Mouse (Mus musculus) liver, adult 2 months (tissue): ENCODE measurements around the gene Tfap2a. TPM values are rescaled to one million over a fixed set of nuclear protein-coding genes. Genes with fewer than 3 reads are reported as not detected.
A peak's percentile ranks its signal among the peaks of the same experiment; 100 is the strongest.

Experiments
- DNase-seq: peaks from one replicate; pipeline ENCODE4 v3.0.0-alpha.2; 2011; ENCODE audit warnings: low read depth, low spot score; ENCODE audit errors: extremely low read depth
- H3K27ac ChIP-seq: fragments of 200-500 bp; replicated peaks from 2 replicates; pipeline ENCODE4 v1.5.1; 2012; ENCODE audit warnings: low read depth, mild to moderate bottlenecking, control low read depth, inconsistent platforms, low read length; ENCODE audit not compliant: insufficient read depth
- H3K27me3 ChIP-seq: fragments of 200-500 bp; 2 replicates; pipeline ENCODE4 v1.6.1; 2012; ENCODE audit warnings: mild to moderate bottlenecking, moderate library complexity, low read length, inconsistent platforms; ENCODE audit not compliant: control insufficient read depth, insufficient read depth
- H3K36me3 ChIP-seq: fragments of 200-500 bp; 2 replicates; pipeline ENCODE4 v1.6.1; 2012; ENCODE audit warnings: low read length, inconsistent platforms; ENCODE audit not compliant: control insufficient read depth, insufficient read depth
- H3K4me1 ChIP-seq: fragments of 200-500 bp; 2 replicates; pipeline ENCODE4 v1.6.1; 2011; ENCODE audit warnings: low read length; ENCODE audit not compliant: control insufficient read depth, insufficient read depth
- H3K4me3 ChIP-seq: fragments of 200-500 bp; 2 replicates; pipeline ENCODE4 v1.5.1; 2011; ENCODE audit warnings: low read depth, mild to moderate bottlenecking, control low read depth, low read length, moderate library complexity; ENCODE audit not compliant: insufficient read depth
- H3K79me2 ChIP-seq: fragments of 200-500 bp; 2 replicates; pipeline ENCODE4 v1.6.1; 2012; ENCODE audit warnings: inconsistent platforms, mild to moderate bottlenecking, low read length, moderate library complexity; ENCODE audit not compliant: control insufficient read depth, insufficient read depth
- H3K9ac ChIP-seq: fragments of 200-500 bp; 2 replicates; pipeline ENCODE4 v1.6.1; 2012; ENCODE audit warnings: low read depth, mild to moderate bottlenecking, control low read depth, inconsistent platforms, low read length
- CTCF ChIP-seq: fragments of 200-500 bp; IDR thresholded peaks from 2 replicates; pipeline ENCODE4 v1.5.1; 2011; ENCODE audit warnings: low read depth, low read length, control low read depth
- POLR2A ChIP-seq: fragments of 200-500 bp; IDR thresholded peaks from 2 replicates; pipeline ENCODE4 v1.6.1; 2011; ENCODE audit warnings: low read length, control low read depth; ENCODE audit not compliant: insufficient read depth; ENCODE audit errors: extremely low read depth
- WGBS: fragments of 180-500 bp; shearing (Covaris S2); methylation state at CpG from one replicate; pipeline ENCODE4 v1.1.7; 2018; 5-methylcytosine and 5-hydroxymethylcytosine counted together
- polyA plus RNA-seq: library from polyadenylated mRNA; depleted of rRNA; stranded (reverse); fragments of >200 nt; gene quantifications from 2 replicates; pipeline ENCODE4 v1.2.3, GENCODE M21; 2012
- total RNA-seq: library from RNA; depleted of rRNA; stranded (reverse); fragments of >200 nt; gene quantifications from 2 replicates; pipeline ENCODE4 v1.2.3, GENCODE M21; 2014

Tfap2a gene
- total and polyA plus RNA-seq, 2 experiments, result 0.05 TPM; not detected in 1

- Histone ChIP-seq H3K9ac (no peak overlapping the region), H3K4me1 (no peaks in the 10 kb centered on the region), H3K4me3 (no peak overlapping the region), H3K36me3 (no peaks in the 10 kb centered on the region), H3K27ac (no peak overlapping the region), H3K27me3 (peaks cover 44% of the 10 kb centered on the region), H3K79me2 (no peaks in the 10 kb centered on the region)
- 54% methylated on average over 19 of the region's 19 CpGs for WGBS
- DNase-seq, result no peak
- TF ChIP-seq POLR2A, result no peak
- no peak for TF ChIP-seq CTCF
Observed at GRCm38 (mm10) chr13:40736107-40736780, 1.9 kb downstream of the Tfap2a start.

- H3K79me2 ChIP-seq, result no peaks in the 10 kb centered on the region
- no peak overlapping the region for H3K4me3 ChIP-seq
- H3K27ac ChIP-seq, result no peak overlapping the region
- H3K36me3 ChIP-seq, result no peaks in the 10 kb centered on the region
- H3K27me3 ChIP-seq, result peaks cover 50% of the 10 kb centered on the region
- no peak for DNase-seq
- 27% methylated on average over 17 of the region's 17 CpGs for WGBS
- TF ChIP-seq POLR2A (no peak), CTCF (no peak)
- H3K9ac ChIP-seq, result no peak overlapping the region
- peaks cover under 1% of the 10 kb centered on the region; the same call in 1 of the 2 replicates for H3K4me1 ChIP-seq
Observed at GRCm38 (mm10) chr13:40735416-40736106, 2.6 kb downstream of the Tfap2a start.

- H3K27ac ChIP-seq, result no peak overlapping the region
- DNase-seq, result no peak
- H3K4me3 ChIP-seq, result no peak overlapping the region
- whole genome bisulfite sequencing, result 3% methylated on average over 33 of the region's 33 CpGs
- no peaks in the 10 kb centered on the region for H3K36me3 ChIP-seq
- H3K9ac ChIP-seq, result no peak overlapping the region
- peaks cover 56% of the 10 kb centered on the region for H3K27me3 ChIP-seq
- no peaks in the 10 kb centered on the region for H3K79me2 ChIP-seq
- no peak for TF ChIP-seq CTCF
- H3K4me1 ChIP-seq, result peaks cover 3% of the 10 kb centered on the region
Observed at GRCm38 (mm10) chr13:40734316-40734965, 3.7 kb downstream of the Tfap2a start.

- TF ChIP-seq POLR2A (no peak), CTCF (peak; percentile 23)
- no peak for DNase-seq
- Histone ChIP-seq H3K4me1 (peaks cover 3% of the 10 kb centered on the region), H3K9ac (no peak overlapping the region), H3K79me2 (no peaks in the 10 kb centered on the region), H3K4me3 (no peak overlapping the region), H3K36me3 (no peaks in the 10 kb centered on the region), H3K27ac (no peak overlapping the region), H3K27me3 (peaks cover 52% of the 10 kb centered on the region)
- WGBS, result 1% methylated on average over 36 of the region's 38 CpGs
Observed at GRCm38 (mm10) chr13:40733542-40734151, 4.5 kb downstream of the Tfap2a start.

GRCm38 (mm10) chr13:40732816-40733541, 5.2 kb downstream of the Tfap2a start:
- Histone ChIP-seq H3K79me2 (no peaks in the 10 kb centered on the region), H3K4me3 (no peak overlapping the region), H3K27me3 (peaks cover 54% of the 10 kb centered on the region), H3K36me3 (no peaks in the 10 kb centered on the region), H3K27ac (no peak overlapping the region), H3K4me1 (peaks cover 3% of the 10 kb centered on the region), H3K9ac (no peak overlapping the region)
- WGBS, result 2% methylated on average over 30 of the region's 30 CpGs
- TF ChIP-seq CTCF (no peak), POLR2A (no peak)
- no peak for DNase-seq
